Mouse (Mus musculus) cortical plate, adult 2 months (tissue): ENCODE measurements around the gene Svip.

ENCODE experiments used
- CTCF ChIP-seq: fragments of 200-500 bp; IDR thresholded peaks from 2 replicates; pipeline ENCODE4 v1.5.1; 2011; ENCODE audit warnings: mild to moderate bottlenecking, control low read depth, low read length; ENCODE audit not compliant: insufficient read depth; ENCODE audit errors: extremely low read depth
- POLR2A ChIP-seq: fragments of 200-500 bp; IDR thresholded peaks from 2 replicates; pipeline ENCODE4 v1.6.1; 2011; ENCODE audit warnings: mild to moderate bottlenecking, low read length, control low read depth; ENCODE audit not compliant: insufficient read depth; ENCODE audit errors: extremely low read depth

GRCm38 (mm10) chr7:51991020-51991419 is 14.8 kb downstream of the Svip start:
- no peak for TF ChIP-seq POLR2A
- TF ChIP-seq CTCF = no peak
